Mouse (Mus musculus) MEL (cell line): ENCODE measurements around the gene Prps2.

ENCODE experiments used
- CTCF ChIP-seq, 3 experiments: IDR thresholded peaks in 2 of 3; conservative IDR thresholded peaks in 1 of 3; 2 replicates each; pipeline ENCODE4 v1.5.1; 2011 to 2012; ENCODE audit warnings: low read length in 3 of 3, low read depth in 2 of 3, mild to moderate bottlenecking in 2 of 3, improper control_type of control experiment in 1 of 3, inconsistent platforms in 1 of 3, mixed read lengths in 1 of 3, moderate library complexity in 1 of 3; ENCODE audit not compliant: control insufficient read depth in 1 of 3, insufficient read depth in 1 of 3, poor library complexity in 1 of 3, severe bottlenecking in 1 of 3
- NELFE ChIP-seq: IDR thresholded peaks from 2 replicates; pipeline ENCODE4 v1.6.1; 2011; ENCODE audit warnings: low read depth, low read length, improper control_type of control experiment

DNA sequence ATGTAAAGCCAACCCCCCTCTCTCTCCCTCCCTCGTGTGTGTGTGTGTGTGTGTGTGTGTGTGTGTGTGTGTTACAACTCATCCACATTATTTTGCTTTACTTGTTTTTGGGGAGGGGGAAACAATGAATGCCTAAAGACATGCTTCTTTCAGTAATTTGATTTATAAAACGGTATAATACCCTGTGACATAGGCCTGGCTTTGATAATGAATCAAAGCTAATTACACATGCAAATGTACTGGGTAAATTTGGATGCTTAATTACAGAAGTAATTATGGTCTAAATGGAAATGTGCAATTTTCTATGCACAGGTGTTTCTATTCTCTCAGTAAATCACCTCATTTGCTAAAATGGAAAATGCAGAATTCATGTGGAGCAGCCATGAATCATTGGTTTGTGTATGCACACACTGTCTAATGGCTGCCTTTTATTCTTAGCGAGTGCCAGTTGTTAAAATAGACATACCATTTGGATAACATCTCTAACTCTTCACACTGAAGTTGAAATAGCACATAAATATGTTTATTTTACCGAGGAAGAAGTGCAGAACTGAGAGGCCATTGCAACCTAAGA lies 61.2 kb downstream of the Prps2 start:
- TF ChIP-seq CTCF (IDR thresholded peaks at IDR 0.05 in 2 of 3, conservative IDR thresholded peaks at IDR 0.05 in 1 of 3; ENCODE audit: control insufficient read depth in 1 of 3, insufficient read depth in 1 of 3, low read depth in 2 of 3, low read length in 3 of 3, poor library complexity in 1 of 3, severe bottlenecking in 1 of 3): no peak
- no peak for TF ChIP-seq NELFE
